Mouse (Mus musculus) midbrain, embryonic 10.5 days (tissue): Measurements from ENCODE around the gene Exoc4. TPM values are rescaled to one million over a fixed set of nuclear protein-coding genes. Genes with fewer than 3 reads are reported as not detected.

ENCODE experiments used
- DNase-seq: peaks from one replicate; pipeline ENCODE4 v3.0.0-alpha.2; 2017; ENCODE audit warnings: low spot score
- H3K27ac ChIP-seq: fragments of 300-500 bp; sonication (generic); replicated peaks from 2 replicates; pipeline ENCODE4 v1.5.1; 2016; ENCODE audit warnings: mild to moderate bottlenecking
- H3K27me3 ChIP-seq: fragments of 300-500 bp; sonication (generic); 2 replicates; pipeline ENCODE4 v1.6.1; 2016; ENCODE audit warnings: low read depth, mild to moderate bottlenecking; ENCODE audit not compliant: poor library complexity, severe bottlenecking
- H3K36me3 ChIP-seq: fragments of 300-500 bp; sonication (generic); 2 replicates; pipeline ENCODE4 v1.6.1; 2016; ENCODE audit warnings: mild to moderate bottlenecking, moderate library complexity
- H3K4me1 ChIP-seq: fragments of 300-500 bp; sonication (generic); 2 replicates; pipeline ENCODE4 v1.6.1; 2016
- H3K4me3 ChIP-seq: fragments of 300-500 bp; sonication (generic); 2 replicates; pipeline ENCODE4 v1.5.1; 2016; ENCODE audit warnings: mild to moderate bottlenecking, moderate library complexity
- H3K9me3 ChIP-seq: fragments of 300-500 bp; sonication (generic); replicated peaks from 2 replicates; pipeline ENCODE4 v1.6.1; 2016; ENCODE audit warnings: mild to moderate bottlenecking
- WGBS: fragments of 180-500 bp; shearing (Covaris S2); methylation state at CpG from one replicate; pipeline ENCODE4 v1.1.7; 2016; 5-methylcytosine and 5-hydroxymethylcytosine counted together
- polyA plus RNA-seq: library from polyadenylated mRNA; unstranded; fragments of >200 nt; fragmentation: Nextera tagmentation; extraction: Ambion mirVana; gene quantifications from 2 replicates; pipeline ENCODE4 v1.2.1, GENCODE M21; 2016

Exoc4 gene
- polyA plus RNA-seq, 1 experiment from 2014 or later, result 36.2 TPM

- 96% methylated on average over 2 of the region's 2 CpGs for WGBS
Observed at GRCm38 (mm10) chr6:33453810-33454209, 204.9 kb downstream of the Exoc4 start.

GRCm38 (mm10) chr6:33454354-33454753 lies 205.5 kb downstream of the Exoc4 start:
- DNase-seq, result no peak
- Histone ChIP-seq H3K36me3 (no peaks in the 10 kb centered on the region), H3K9me3 (no peaks in the 10 kb centered on the region), H3K4me1 (no peaks in the 10 kb centered on the region), H3K27ac (no peak overlapping the region), H3K27me3 (no peaks in the 10 kb centered on the region), H3K4me3 (no peak overlapping the region)
- WGBS, result 65% methylated on average over 2 of the region's 2 CpGs

More at GRCm38 (mm10) chr6:33453810-33454209, 204.9 kb downstream of the Exoc4 start:
- Histone ChIP-seq H3K36me3 (no peaks in the 10 kb centered on the region), H3K4me1 (no peaks in the 10 kb centered on the region), H3K27ac (no peak overlapping the region), H3K27me3 (no peaks in the 10 kb centered on the region), H3K9me3 (no peaks in the 10 kb centered on the region), H3K4me3 (no peak overlapping the region)
- DNase-seq, result no peak

- WGBS, result 96% methylated on average over 1 of the region's 1 CpGs
- no peak for DNase-seq
- H3K4me1 ChIP-seq, result no peaks in the 10 kb centered on the region
Observed at GRCm38 (mm10) chr6:33455238-33455637, 206.4 kb downstream of the Exoc4 start.

DNA sequence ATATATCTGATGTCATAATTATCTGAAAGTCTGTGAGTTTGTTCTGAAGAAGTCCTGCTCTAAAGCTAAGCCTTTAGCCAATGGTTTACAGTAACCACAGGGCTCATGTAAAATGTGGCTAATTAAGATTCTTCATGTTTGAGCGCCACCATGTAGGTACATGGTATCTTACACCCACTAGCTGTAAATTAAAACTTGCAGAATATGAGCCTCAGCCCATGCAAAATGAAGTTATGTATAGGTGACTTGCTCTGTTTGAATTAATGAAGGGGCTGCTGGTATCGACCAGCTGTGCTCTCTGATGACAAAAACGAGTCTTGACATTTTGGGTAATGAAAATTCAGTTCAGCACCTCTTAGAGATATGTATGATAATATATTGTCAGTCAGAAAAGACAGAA lies 216.0 kb downstream of the Exoc4 start:
- Histone ChIP-seq H3K4me3 (no peak overlapping the region), H3K9me3 (no peaks in the 10 kb centered on the region), H3K27me3 (no peaks in the 10 kb centered on the region), H3K4me1 (no peaks in the 10 kb centered on the region), H3K36me3 (no peaks in the 10 kb centered on the region), H3K27ac (no peak overlapping the region)
- no peak for DNase-seq
- WGBS, result 85% methylated on average over 3 of the region's 3 CpGs

More at GRCm38 (mm10) chr6:33455238-33455637, 206.4 kb downstream of the Exoc4 start:
- H3K4me3 ChIP-seq, result no peak overlapping the region
- H3K9me3 ChIP-seq, result no peaks in the 10 kb centered on the region
- H3K36me3 ChIP-seq, result no peaks in the 10 kb centered on the region
- no peaks in the 10 kb centered on the region for H3K27me3 ChIP-seq
- no peak overlapping the region for H3K27ac ChIP-seq

DNA sequence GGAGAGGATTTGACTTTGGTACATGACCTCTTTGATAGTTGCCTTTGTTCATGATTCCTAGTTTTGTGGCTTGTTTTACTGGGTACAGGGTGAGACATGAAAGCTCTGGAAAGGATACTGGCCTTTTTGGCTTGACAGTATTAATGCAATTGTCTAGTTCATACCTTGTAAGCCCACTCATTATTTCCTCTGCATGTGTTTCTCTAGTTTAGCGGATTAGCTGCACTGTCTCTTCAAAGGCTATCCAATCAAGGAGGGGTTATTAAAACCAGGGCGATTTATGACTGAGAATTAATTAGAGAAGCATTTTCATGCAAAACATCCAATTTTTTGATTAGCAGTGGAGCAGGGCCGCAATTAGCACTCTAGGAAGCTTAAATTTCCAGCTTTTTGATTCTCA lies 216.5 kb downstream of the Exoc4 start:
- DNase-seq, result no peak
- WGBS, result 79% methylated on average over 3 of the region's 3 CpGs
- H3K36me3 ChIP-seq, result no peaks in the 10 kb centered on the region
- no peak overlapping the region for H3K27ac ChIP-seq
- H3K4me3 ChIP-seq, result no peak overlapping the region
- no peaks in the 10 kb centered on the region for H3K27me3 ChIP-seq
- H3K4me1 ChIP-seq, result no peaks in the 10 kb centered on the region
- H3K9me3 ChIP-seq, result no peaks in the 10 kb centered on the region

DNA sequence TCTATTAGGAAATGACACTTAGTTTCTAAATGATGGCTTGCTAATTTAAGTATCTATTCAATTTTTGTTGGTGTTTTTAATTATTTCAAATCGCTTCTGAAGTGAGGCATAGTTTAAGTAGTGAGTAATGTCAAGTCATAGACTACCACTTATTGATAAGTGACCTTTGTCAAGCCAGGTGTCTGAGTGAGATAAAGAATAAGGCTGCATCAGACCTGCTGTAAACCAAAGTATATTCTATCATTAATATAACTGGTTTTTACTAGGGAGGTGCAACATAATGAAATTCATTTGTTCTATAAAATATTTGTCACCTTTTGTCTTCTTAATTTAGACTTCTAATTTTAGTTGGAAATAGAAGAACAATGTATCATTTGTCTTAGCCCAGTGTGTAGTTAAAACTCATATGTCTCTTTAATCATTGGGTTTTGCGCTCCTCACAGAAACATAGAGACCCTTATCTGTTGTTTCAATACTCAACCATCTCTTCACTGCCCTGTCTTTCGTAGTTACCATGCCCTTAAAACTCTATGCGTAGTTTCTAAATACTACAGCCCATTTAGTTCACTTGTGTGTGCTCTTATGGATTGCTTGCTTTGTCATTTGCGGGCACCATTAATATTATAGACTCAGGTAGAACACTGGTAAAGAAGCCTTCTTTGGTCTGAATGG lies 217.4 kb downstream of the Exoc4 start:
- H3K27ac ChIP-seq, result no peak overlapping the region
- WGBS, result 88% methylated on average over 5 of the region's 5 CpGs
- no peaks in the 10 kb centered on the region for H3K27me3 ChIP-seq
- H3K36me3 ChIP-seq, result no peaks in the 10 kb centered on the region
- no peak overlapping the region for H3K4me3 ChIP-seq
- H3K4me1 ChIP-seq, result no peaks in the 10 kb centered on the region
- H3K9me3 ChIP-seq, result no peaks in the 10 kb centered on the region
- DNase-seq, result no peak

DNA sequence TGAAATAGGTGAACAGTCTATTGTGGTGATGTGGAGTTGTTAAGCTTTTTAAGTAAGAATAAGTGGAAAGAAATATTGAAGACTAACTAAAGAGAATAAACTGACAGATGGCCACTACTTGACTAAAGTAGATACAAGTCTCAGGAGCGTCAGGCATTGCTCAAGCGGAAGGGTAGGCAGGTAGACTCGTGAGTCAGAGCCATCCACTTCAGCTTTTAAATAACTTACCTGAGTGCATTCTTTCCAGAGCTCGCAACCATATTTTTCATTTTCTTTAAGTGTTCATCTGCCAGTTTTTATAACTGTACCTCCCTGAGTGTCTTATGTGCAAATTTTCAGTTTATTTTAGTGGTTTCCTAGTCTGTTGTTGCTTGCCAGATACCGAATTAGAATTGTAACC lies 219.6 kb downstream of the Exoc4 start:
- H3K27ac ChIP-seq, result no peak overlapping the region
- no peak overlapping the region for H3K4me3 ChIP-seq
- WGBS, result 90% methylated on average over 5 of the region's 5 CpGs
- no peaks in the 10 kb centered on the region for H3K4me1 ChIP-seq
- no peak for DNase-seq
- no peaks in the 10 kb centered on the region for H3K36me3 ChIP-seq
- H3K27me3 ChIP-seq, result no peaks in the 10 kb centered on the region
- H3K9me3 ChIP-seq, result no peaks in the 10 kb centered on the region

DNA sequence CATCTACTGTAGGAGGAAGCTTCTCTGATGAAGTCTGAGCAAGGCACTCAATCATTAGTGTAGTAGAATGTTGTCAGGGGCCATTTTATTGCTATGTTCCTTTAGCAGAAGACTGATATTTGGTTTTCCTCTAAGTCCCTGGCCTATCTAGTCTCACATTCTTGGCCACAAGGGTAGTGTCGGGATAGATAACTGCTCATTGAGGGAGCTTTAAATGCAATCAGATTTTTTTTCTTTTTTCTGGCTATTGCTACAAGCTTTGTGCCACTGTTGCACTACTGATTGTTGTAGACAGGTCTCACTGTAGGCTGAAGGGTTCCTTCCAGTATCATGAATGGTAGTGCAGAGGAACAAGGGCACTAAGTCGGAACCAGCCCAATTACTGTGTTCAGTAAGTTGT lies 227.2 kb downstream of the Exoc4 start:
- no peaks in the 10 kb centered on the region for H3K36me3 ChIP-seq
- no peak overlapping the region for H3K27ac ChIP-seq
- WGBS, result 96% methylated on average over 2 of the region's 2 CpGs
- no peaks in the 10 kb centered on the region for H3K27me3 ChIP-seq
- no peak for DNase-seq
- H3K4me1 ChIP-seq, result no peaks in the 10 kb centered on the region
- H3K9me3 ChIP-seq, result no peaks in the 10 kb centered on the region
- no peak overlapping the region for H3K4me3 ChIP-seq

DNA sequence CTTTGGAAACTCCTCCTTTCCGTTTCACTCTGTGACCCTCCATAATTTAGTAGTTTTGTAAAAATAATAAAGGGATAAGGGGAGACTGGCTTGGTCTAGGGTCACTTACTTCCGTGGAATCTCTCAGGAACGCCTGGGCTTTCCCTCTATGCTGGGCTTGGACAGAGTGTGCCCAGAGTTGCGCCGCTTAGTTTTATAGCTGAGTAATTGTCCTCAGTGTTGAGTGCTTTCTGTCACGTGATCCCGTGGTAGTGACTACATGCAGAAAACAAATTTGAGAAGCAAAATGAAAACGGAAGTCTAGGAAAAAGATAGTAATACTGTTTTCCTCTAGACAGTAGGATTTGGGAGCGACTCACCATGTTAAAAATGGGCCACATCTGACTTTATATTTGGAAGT lies 235.7 kb downstream of the Exoc4 start:
- Histone ChIP-seq H3K4me3 (no peak overlapping the region), H3K27me3 (no peaks in the 10 kb centered on the region), H3K4me1 (no peaks in the 10 kb centered on the region), H3K36me3 (no peaks in the 10 kb centered on the region), H3K9me3 (no peaks in the 10 kb centered on the region), H3K27ac (no peak overlapping the region)
- DNase-seq, result no peak
- 91% methylated on average over 9 of the region's 9 CpGs for WGBS

DNA sequence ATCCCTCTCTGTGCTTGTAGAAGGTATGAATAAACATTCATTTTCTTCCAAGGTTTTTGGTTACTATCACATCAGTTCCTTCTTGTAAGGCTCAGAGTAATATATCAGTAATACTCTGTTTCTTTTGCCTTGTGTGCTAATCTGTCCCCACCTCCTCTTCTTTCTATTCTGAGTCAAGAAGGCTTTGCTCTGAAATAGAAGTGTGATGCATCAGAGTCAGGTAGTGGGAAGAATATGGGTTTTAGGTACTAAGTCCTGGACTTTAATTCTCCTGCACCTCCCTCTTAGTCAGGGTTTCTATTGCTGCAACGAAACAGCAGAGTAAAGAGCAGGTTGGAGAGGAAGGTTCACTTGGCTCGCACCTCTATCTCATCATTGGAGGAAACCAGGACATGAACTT lies 240.9 kb downstream of the Exoc4 start:
- no peak for DNase-seq
- Histone ChIP-seq H3K27ac (no peak overlapping the region), H3K4me3 (no peak overlapping the region), H3K36me3 (no peaks in the 10 kb centered on the region), H3K9me3 (no peaks in the 10 kb centered on the region), H3K4me1 (no peaks in the 10 kb centered on the region), H3K27me3 (no peaks in the 10 kb centered on the region)
- 94% methylated on average over 2 of the region's 2 CpGs for WGBS

DNA sequence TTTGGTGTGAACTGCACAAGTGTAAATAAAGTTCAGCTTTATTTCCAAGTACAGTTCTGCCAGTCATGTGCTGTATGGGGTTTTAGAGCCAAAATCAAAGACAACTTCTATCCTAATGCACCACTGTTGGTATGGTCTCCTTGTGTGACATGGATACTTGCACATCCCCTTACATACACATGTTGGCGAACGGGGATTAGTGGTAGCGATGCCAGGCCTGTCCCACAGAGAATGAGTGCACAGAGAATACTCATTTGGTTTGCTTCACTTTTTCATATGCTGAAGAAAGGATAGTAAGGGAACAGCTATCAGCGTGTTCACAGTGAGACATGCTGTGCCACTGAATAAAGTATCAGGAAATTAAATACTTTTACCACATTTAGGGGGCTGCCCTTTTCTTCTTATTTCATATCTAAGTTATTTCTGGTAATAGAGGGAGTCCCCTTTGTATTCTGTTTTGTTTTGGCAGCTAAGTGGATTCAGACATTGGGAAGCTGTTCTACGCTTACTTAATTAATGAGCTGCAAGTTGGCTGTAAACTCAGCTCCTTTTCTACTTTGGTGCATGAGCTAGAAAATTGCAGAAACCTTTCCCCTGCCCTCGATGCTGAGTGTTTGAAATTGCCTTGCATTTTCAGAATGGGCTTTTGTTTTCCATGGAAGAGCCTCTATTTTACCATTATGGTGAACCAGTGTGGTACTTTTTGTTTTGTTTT lies 247.4 kb downstream of the Exoc4 start:
- Histone ChIP-seq H3K9me3 (no peaks in the 10 kb centered on the region), H3K27me3 (no peaks in the 10 kb centered on the region), H3K4me3 (no peak overlapping the region), H3K27ac (peak overlapping the region; percentile 13; the same call in 1 of the 2 replicates), H3K36me3 (peaks cover 8% of the 10 kb centered on the region; the same call in 1 of the 2 replicates), H3K4me1 (peaks cover 25% of the 10 kb centered on the region)
- no peak for DNase-seq
- 77% methylated on average over 6 of the region's 6 CpGs for WGBS

- peaks cover 8% of the 10 kb centered on the region; the same call in 1 of the 2 replicates for H3K36me3 ChIP-seq
- H3K27me3 ChIP-seq, result no peaks in the 10 kb centered on the region
- no peaks in the 10 kb centered on the region for H3K9me3 ChIP-seq
- H3K4me3 ChIP-seq, result no peak overlapping the region
- no peak for DNase-seq
- H3K27ac ChIP-seq, result no peak overlapping the region
- peaks cover 26% of the 10 kb centered on the region for H3K4me1 ChIP-seq
Observed at GRCm38 (mm10) chr6:33497348-33497747, 248.5 kb downstream of the Exoc4 start.

DNA sequence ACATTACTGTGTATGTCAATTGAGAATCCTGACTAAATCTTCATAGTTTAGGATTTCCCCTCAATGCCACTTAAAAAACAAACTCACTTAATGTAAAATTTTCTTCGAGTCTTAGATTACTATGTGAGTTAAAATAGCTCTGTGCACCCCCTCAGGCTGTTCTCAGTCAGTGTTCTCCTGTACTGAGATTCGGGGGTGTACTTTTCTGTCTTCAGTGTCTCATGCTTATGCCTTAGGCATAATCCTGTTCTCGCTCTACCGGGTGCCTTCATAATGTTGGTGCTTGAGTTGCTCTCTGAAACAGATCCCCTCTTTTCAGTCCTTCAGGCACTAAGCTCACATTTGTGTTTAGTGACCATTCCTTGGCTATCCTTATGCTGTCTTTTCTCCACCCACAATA lies 253.5 kb downstream of the Exoc4 start:
- DNase-seq, result no peak
- WGBS, result 71% methylated on average over 4 of the region's 4 CpGs
- no peaks in the 10 kb centered on the region for H3K9me3 ChIP-seq

More for the DNA sequence above, 253.5 kb downstream of the Exoc4 start:
- no peak overlapping the region for H3K4me3 ChIP-seq
- peaks cover 16% of the 10 kb centered on the region for H3K4me1 ChIP-seq
- H3K36me3 ChIP-seq, result peaks cover 8% of the 10 kb centered on the region; the same call in 1 of the 2 replicates
- no peaks in the 10 kb centered on the region for H3K27me3 ChIP-seq
- no peak overlapping the region for H3K27ac ChIP-seq
